Mouse (Mus musculus) neural tube, embryonic 12.5 days (tissue): ENCODE measurements at regions not wholly inside any gene's neighbourhood (a gene's known extent, or its start where the extent isn't known, plus 50 kb on each side); places are given as distances from the start of the nearest gene placed in this dataset.

Experiments used
- ATAC-seq: fragments of 200-750 bp; cut with Nextera tagmentation; 2 replicates; pipeline ENCODE4 v1.8.0; 2017; ENCODE audit warnings: low read depth, mild to moderate bottlenecking, moderate TSS enrichment, moderate library complexity; ENCODE audit not compliant: low FRiP score
- H3K27ac ChIP-seq: fragments of 300-500 bp; sonication (generic); 2 replicates; pipeline ENCODE4 v1.5.1; 2016
- H3K27me3 ChIP-seq: fragments of 300-500 bp; sonication (generic); replicated peaks from 2 replicates; pipeline ENCODE4 v1.6.1; 2016; ENCODE audit warnings: mild to moderate bottlenecking
- H3K36me3 ChIP-seq: fragments of 300-500 bp; sonication (generic); 2 replicates; pipeline ENCODE4 v1.6.1; 2016; ENCODE audit warnings: mild to moderate bottlenecking
- H3K4me1 ChIP-seq: fragments of 300-500 bp; sonication (generic); 2 replicates; pipeline ENCODE4 v1.6.1; 2016
- H3K4me2 ChIP-seq: fragments of 300-500 bp; sonication (generic); replicated peaks from 2 replicates; pipeline ENCODE4 v1.6.1; 2016; ENCODE audit warnings: mild to moderate bottlenecking
- H3K4me3 ChIP-seq: fragments of 300-500 bp; sonication (generic); 2 replicates; pipeline ENCODE4 v1.5.1; 2016
- H3K9ac ChIP-seq: fragments of 300-500 bp; sonication (generic); 2 replicates; pipeline ENCODE4 v1.6.1; 2016; ENCODE audit warnings: mild to moderate bottlenecking
- H3K9me3 ChIP-seq: fragments of 300-500 bp; sonication (generic); 2 replicates; pipeline ENCODE4 v1.6.1; 2016; ENCODE audit warnings: mild to moderate bottlenecking
- WGBS: fragments of 180-500 bp; shearing (Covaris S2); methylation state at CpG from one replicate; pipeline ENCODE4 v1.1.7; 2016; 5-methylcytosine and 5-hydroxymethylcytosine counted together

DNA sequence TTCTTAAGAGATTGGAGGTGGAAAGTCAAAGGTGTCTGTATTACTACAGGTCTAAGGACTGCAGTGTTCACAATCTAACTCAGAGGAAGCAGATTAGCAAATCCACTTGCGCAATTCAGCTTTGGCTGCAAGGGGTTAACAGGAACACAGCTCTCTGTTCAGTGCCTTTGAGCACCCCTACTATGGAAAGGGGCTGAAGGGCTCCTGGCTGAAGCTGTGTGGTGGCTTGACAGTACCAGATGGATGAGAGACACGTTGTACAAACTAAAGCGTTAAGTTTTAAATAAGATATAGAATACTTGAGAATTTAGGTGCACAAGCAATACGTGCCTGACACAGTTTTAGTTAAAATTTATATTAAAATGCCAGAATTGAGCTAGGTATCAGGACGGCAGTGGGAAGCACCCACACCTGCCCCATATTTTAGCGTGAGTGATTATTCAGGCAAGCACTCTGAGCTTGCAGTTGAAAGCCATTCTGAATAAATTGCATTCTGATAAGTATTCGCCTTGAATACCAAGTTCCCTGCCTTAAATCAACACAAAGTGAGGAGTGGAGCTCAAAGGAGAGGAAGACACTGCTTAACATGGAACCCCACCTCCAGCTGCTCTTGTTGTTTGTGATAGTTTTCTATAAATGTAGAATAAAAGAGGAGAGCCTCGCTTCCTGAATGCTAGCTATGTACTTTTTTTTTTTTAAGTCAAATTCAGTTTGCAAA, 223.1 kb upstream of the Adamts16 start:
- 65% methylated on average over 8 of the region's 8 CpGs for WGBS

GRCm38 (mm10) chr13:71053361-71054264, 212.0 kb upstream of the Adamts16 start:
- Histone ChIP-seq H3K9me3 (no peaks in the 10 kb centered on the region), H3K4me3 (no peak overlapping the region), H3K27me3 (no peaks in the 10 kb centered on the region), H3K27ac (no peak overlapping the region), H3K4me1 (no peaks in the 10 kb centered on the region), H3K36me3 (no peaks in the 10 kb centered on the region), H3K4me2 (no peak overlapping the region), H3K9ac (no peak overlapping the region)
- 83% methylated on average over 21 of the region's 21 CpGs for WGBS
- no peak for ATAC-seq

More for the DNA sequence above, 223.1 kb upstream of the Adamts16 start:
- Histone ChIP-seq H3K4me1 (peaks cover 15% of the 10 kb centered on the region), H3K27ac (no peak overlapping the region), H3K27me3 (no peaks in the 10 kb centered on the region), H3K4me3 (no peak overlapping the region), H3K9ac (no peak overlapping the region), H3K4me2 (no peak overlapping the region), H3K36me3 (no peaks in the 10 kb centered on the region), H3K9me3 (no peaks in the 10 kb centered on the region)
- ATAC-seq: no peak

- H3K4me3 ChIP-seq: no peak overlapping the region
- no peak for ATAC-seq
- 39% methylated on average over 13 of the region's 13 CpGs for WGBS
- no peaks in the 10 kb centered on the region for H3K36me3 ChIP-seq
- no peaks in the 10 kb centered on the region for H3K27me3 ChIP-seq
- no peaks in the 10 kb centered on the region for H3K9me3 ChIP-seq
- no peaks in the 10 kb centered on the region for H3K4me1 ChIP-seq
- H3K27ac ChIP-seq: no peak overlapping the region
- H3K9ac ChIP-seq: no peak overlapping the region
- H3K4me2 ChIP-seq: no peak overlapping the region
Observed at GRCm38 (mm10) chr13:71050646-71051045, 209.0 kb upstream of the Adamts16 start.

DNA sequence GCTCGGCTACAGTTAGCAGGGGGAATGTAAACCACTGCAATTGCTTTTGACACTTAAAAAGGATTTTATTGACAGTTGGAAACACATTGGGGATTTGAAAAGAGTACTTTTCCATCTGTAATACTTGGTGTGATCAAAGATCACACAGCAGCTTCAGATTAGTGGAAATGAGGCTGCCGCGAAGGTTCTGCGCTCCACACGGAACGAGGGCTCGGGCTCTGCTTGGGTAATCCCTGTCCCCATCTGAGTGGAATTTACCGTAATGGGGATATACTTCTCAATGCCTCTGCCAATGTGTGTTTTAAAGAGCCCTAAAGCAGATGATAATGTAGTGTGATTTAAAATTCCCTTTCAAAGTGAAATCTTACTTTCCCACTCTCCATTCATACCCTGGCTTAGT, 194.4 kb upstream of the Adamts16 start:
- Histone ChIP-seq H3K27me3 (no peaks in the 10 kb centered on the region), H3K9ac (no peak overlapping the region), H3K36me3 (no peaks in the 10 kb centered on the region), H3K4me2 (no peak overlapping the region), H3K9me3 (no peaks in the 10 kb centered on the region), H3K4me1 (no peaks in the 10 kb centered on the region), H3K4me3 (no peak overlapping the region), H3K27ac (no peak overlapping the region)
- ATAC-seq: no peak
- WGBS: 80% methylated on average over 8 of the region's 8 CpGs

DNA sequence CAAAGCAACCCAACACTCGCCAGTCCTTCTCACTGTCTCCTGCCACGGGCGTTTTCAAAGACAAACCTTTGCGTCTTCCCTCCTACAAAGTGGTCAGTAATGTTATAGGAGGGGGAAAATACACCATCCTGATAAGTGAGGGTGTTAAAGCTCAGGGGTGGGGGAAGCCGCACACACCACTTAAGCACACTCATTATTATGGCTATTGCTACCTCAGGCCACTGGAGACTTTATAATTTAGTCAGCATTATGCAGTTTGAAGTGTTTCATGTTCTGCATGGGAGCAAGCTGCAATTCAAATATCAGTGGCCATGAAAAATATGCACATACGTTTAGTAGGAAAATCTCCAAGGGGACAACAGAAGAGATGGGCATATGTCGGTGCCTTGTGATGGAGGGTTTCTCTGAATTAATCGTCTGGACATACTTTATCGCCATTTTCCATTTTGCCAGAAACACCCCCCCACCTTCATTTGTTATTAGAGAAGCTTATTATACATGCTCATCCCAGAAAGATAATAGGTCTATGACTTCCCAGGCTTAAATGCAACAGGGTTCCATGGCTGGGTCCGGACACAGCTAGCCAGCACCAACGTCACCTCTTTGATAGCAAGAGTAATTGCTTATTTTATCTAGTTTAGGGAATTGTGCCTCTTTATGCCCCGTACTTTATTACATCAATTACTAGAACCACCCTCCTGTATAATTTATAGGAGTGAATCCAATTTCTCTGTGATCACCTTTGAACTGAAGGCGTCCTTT, 193.5 kb upstream of the Adamts16 start:
- H3K4me1 ChIP-seq: no peaks in the 10 kb centered on the region
- H3K9ac ChIP-seq: no peak overlapping the region
- H3K36me3 ChIP-seq: no peaks in the 10 kb centered on the region
- ATAC-seq: no peak
- no peak overlapping the region for H3K4me2 ChIP-seq
- H3K4me3 ChIP-seq: no peak overlapping the region
- no peaks in the 10 kb centered on the region for H3K27me3 ChIP-seq
- H3K27ac ChIP-seq: no peak overlapping the region
- WGBS: 63% methylated on average over 13 of the region's 13 CpGs
- H3K9me3 ChIP-seq: no peaks in the 10 kb centered on the region

DNA sequence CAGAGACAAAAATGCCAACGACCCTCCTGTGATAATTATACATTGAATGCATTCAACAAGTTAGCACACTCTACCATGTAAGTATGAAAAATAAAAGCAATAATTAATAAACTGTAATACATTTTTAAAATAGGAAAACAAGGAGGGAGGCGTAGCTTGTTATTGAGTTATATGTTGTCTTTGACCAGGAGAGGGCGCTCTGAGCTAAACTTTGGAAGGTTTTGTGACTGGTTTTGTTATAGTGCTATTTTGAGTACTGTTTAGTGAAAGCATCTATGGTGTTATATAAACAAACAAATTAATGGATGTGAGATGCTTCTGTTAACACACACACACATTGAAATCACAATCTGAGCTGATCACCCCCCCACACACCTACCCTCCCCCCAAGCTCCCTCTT, 166.6 kb upstream of the Adamts16 start:
- no peak overlapping the region for H3K27ac ChIP-seq
- no peak overlapping the region for H3K9ac ChIP-seq
- no peaks in the 10 kb centered on the region for H3K9me3 ChIP-seq
- 18% methylated on average over 3 of the region's 3 CpGs for WGBS
- no peak overlapping the region for H3K4me2 ChIP-seq
- H3K27me3 ChIP-seq: peaks cover 15% of the 10 kb centered on the region
- H3K4me3 ChIP-seq: no peak overlapping the region
- no peaks in the 10 kb centered on the region for H3K36me3 ChIP-seq
- ATAC-seq: no peak
- no peaks in the 10 kb centered on the region for H3K4me1 ChIP-seq

DNA sequence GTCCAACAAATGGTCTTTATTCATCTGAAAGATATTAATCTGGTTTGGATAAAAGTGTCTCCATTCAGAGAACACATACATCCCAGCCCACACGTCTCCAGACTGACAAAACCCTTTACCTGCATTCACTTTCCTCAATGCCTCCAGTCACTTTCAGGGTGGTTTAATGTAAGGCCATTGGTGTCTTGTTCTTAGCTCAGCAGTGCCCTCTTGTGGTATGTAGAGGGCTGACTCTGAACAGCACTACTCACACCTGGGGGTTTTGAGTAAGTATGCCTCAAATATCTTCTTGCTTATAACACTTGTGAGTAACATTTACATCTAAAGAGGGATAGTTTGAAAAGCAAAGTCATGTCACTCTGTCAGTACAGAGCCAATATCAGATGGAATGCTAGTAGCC, 164.5 kb upstream of the Adamts16 start:
- Histone ChIP-seq H3K27ac (no peak overlapping the region), H3K4me1 (no peaks in the 10 kb centered on the region), H3K4me3 (no peak overlapping the region), H3K4me2 (no peak overlapping the region), H3K9me3 (no peaks in the 10 kb centered on the region), H3K9ac (no peak overlapping the region), H3K27me3 (peaks cover 15% of the 10 kb centered on the region), H3K36me3 (no peaks in the 10 kb centered on the region)
- WGBS: 21% methylated on average over 1 of the region's 1 CpGs
- 0 out of 2 replicates have a peak, but pooled peaks have one; percentile 19 for ATAC-seq

DNA sequence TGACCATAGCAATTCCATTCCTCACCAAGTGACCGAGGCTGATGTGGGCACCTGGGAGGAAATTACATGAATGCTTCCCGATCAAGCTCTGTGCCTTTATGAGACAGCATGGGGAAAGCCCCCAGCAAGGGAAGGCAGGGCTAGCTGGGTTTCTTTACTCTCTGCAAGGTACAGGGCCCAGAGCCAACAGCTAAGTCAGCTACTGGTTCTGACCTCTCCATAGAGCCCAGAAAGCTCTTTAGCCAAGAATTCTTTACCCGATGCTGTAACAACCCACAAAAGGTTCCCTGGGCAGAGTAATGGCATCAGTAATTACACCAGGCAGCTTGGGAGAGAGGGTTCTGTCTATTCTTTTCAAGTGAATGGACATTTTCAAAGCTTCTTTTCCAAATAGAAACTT, 161.9 kb upstream of the Adamts16 start:
- Histone ChIP-seq H3K4me3 (no peak overlapping the region), H3K9me3 (no peaks in the 10 kb centered on the region), H3K4me2 (no peak overlapping the region), H3K36me3 (no peaks in the 10 kb centered on the region), H3K9ac (no peak overlapping the region), H3K27ac (no peak overlapping the region), H3K27me3 (peaks cover 13% of the 10 kb centered on the region), H3K4me1 (no peaks in the 10 kb centered on the region; the same call in 1 of the 2 replicates)
- WGBS: 56% methylated on average over 3 of the region's 3 CpGs
- no peak for ATAC-seq

DNA sequence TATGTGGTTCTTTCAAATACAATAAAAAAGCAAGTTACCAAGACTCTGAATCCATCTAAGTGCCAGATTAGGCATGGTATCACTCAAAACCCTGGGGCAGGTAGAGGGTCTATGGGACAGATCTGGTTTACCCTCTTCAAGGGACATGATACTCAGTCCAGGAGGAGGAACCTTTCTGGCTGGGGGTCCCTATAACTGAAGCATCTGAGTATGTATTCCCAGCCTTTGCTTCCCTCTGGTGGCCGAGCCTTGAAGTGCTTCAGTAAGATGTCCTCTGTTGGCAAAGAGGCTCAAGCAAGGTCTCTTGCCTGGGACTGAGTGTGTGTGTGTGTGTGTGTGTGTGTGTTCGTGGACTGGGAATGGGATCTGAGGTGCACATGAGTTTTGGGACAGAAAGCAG, 159.7 kb upstream of the Adamts16 start:
- Histone ChIP-seq H3K27me3 (0 out of 2 replicates have a peak, but pooled peaks cover 2% of the 10 kb centered on the region), H3K4me1 (no peaks in the 10 kb centered on the region; the same call in 1 of the 2 replicates), H3K9me3 (no peaks in the 10 kb centered on the region), H3K4me3 (no peak overlapping the region), H3K27ac (no peak overlapping the region), H3K9ac (no peak overlapping the region), H3K36me3 (no peaks in the 10 kb centered on the region), H3K4me2 (no peak overlapping the region)
- ATAC-seq: peak; percentile 66; the same call in 1 of the 2 replicates
- WGBS: 18% methylated on average over 2 of the region's 2 CpGs

- WGBS: 55% methylated on average over 5 of the region's 5 CpGs
- H3K27ac ChIP-seq: no peak overlapping the region
- no peak overlapping the region for H3K4me3 ChIP-seq
- no peaks in the 10 kb centered on the region; the same call in 1 of the 2 replicates for H3K4me1 ChIP-seq
- no peak overlapping the region for H3K4me2 ChIP-seq
- no peaks in the 10 kb centered on the region for H3K36me3 ChIP-seq
- 0 out of 2 replicates have a peak, but pooled peaks cover 2% of the 10 kb centered on the region for H3K27me3 ChIP-seq
- H3K9ac ChIP-seq: 0 out of 2 replicates have a peak overlapping the region, but pooled peaks have one; percentile 26
- peak; percentile 55; the same call in 1 of the 2 replicates for ATAC-seq
- H3K9me3 ChIP-seq: no peaks in the 10 kb centered on the region
Observed at GRCm38 (mm10) chr13:71000422-71001008, 158.9 kb upstream of the Adamts16 start.

- WGBS: 73% methylated on average over 1 of the region's 1 CpGs
- no peak overlapping the region for H3K4me2 ChIP-seq
- no peaks in the 10 kb centered on the region for H3K4me1 ChIP-seq
- ATAC-seq: no peak
- H3K36me3 ChIP-seq: no peaks in the 10 kb centered on the region
- no peaks in the 10 kb centered on the region for H3K9me3 ChIP-seq
- 0 out of 2 replicates have a peak, but pooled peaks cover 3% of the 10 kb centered on the region for H3K27me3 ChIP-seq
- no peak overlapping the region for H3K4me3 ChIP-seq
- no peak overlapping the region for H3K27ac ChIP-seq
- H3K9ac ChIP-seq: no peak overlapping the region
Observed at GRCm38 (mm10) chr13:70993522-70993921, 151.9 kb upstream of the Adamts16 start.
